Mouse (Mus musculus) lung, postnatal 0 days (tissue): ENCODE measurements around the gene Trmt61a.

Experiments used
- CTCF ChIP-seq: IDR thresholded peaks from 2 replicates; pipeline ENCODE4 v1.5.1; 2016; ENCODE audit warnings: antibody characterized with exemption, mild to moderate bottlenecking
- EP300 ChIP-seq: IDR thresholded peaks from 2 replicates; pipeline ENCODE4 v1.6.1; 2016; ENCODE audit warnings: antibody characterized with exemption, mild to moderate bottlenecking, control low read depth

GRCm38 (mm10) chr12:111693341-111694270 is 15.7 kb downstream of the Trmt61a start:
- TF ChIP-seq EP300 (no peak), CTCF (no peak)
